Mouse (Mus musculus) olfactory bulb, adult 2 months (tissue): ENCODE measurements around the gene Arfip2. TPM values are rescaled to one million over a fixed set of nuclear protein-coding genes. Genes with fewer than 3 reads are reported as not detected.

ENCODE experiments used
- H3K27ac ChIP-seq: fragments of 200-500 bp; 2 replicates; pipeline ENCODE4 v1.5.1; 2012; ENCODE audit warnings: low read depth, low read length; ENCODE audit not compliant: insufficient read depth
- H3K4me1 ChIP-seq: fragments of 200-500 bp; 2 replicates; pipeline ENCODE4 v1.6.1; 2012; ENCODE audit warnings: low read length; ENCODE audit not compliant: control insufficient read depth, insufficient read depth
- H3K4me3 ChIP-seq: fragments of 200-500 bp; 2 replicates; pipeline ENCODE4 v1.5.1; 2012; ENCODE audit warnings: mild to moderate bottlenecking, low read depth, low read length, moderate library complexity; ENCODE audit not compliant: insufficient read depth
- CTCF ChIP-seq: fragments of 200-500 bp; IDR thresholded peaks from 2 replicates; pipeline ENCODE4 v1.5.1; 2012; ENCODE audit warnings: low read depth, mild to moderate bottlenecking, low read length, moderate library complexity; ENCODE audit not compliant: insufficient read depth
- POLR2A ChIP-seq: fragments of 200-500 bp; IDR thresholded peaks from 2 replicates; pipeline ENCODE4 v1.6.1; 2012; ENCODE audit warnings: mild to moderate bottlenecking, low read depth, low read length, moderate library complexity; ENCODE audit not compliant: insufficient read depth
- WGBS: fragments of 180-500 bp; shearing (Covaris S2); methylation state at CpG from one replicate; pipeline ENCODE4 v1.1.7; 2018; 5-methylcytosine and 5-hydroxymethylcytosine counted together
- polyA plus RNA-seq: library from polyadenylated mRNA; stranded (reverse); fragments of >200 nt; gene quantifications from 2 replicates; pipeline ENCODE4 v1.2.4, GENCODE M21; 2012; ENCODE audit warnings: low replicate concordance; ENCODE audit not compliant: missing spikeins, insufficient read depth, insufficient read length

Gene Arfip2
- polyA plus RNA-seq: not detected in 2 replicates

DNA sequence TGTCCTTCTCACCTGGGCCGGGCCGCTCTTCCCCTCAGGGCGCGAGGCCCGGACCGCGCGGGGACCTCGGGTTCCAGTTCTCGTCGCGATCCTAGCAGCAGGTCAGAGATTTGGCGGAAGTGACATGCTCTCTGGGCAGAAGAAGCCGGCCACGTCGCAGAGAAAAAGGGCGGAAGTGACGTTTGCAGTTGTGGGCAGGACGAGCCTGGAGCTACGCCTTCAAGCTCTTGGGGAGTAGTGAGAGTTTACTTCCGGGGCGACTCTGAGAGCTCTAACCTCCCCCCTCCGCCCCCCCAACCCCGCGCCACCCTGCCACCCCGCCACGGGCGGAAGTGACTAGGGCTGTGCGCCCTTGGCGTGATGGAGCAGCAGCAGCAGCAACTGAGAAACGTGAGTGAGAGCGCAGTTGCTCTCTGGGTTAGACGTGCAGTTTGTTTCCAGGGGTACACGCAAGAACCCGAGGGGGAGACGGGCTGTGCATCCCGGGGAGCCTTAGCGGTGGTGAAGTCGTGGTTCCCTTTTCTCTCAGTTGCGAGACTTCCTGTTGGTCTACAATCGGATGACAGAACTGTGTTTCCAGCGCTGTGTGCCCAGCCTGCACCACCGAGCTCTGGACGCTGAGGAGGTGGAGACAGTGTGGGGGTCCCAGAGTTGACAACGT is at the start of gene Arfip2, which contains the start of gene Gm45799:
TSS of gene Arfip2 (minus strand) at position 184 of the 661 bp plus-strand sequence.
TSS of gene Gm45799 (plus strand) at position 320 of the 661 bp plus-strand sequence.
- no peak for TF ChIP-seq CTCF
- peak; percentile 63 for TF ChIP-seq POLR2A
- Histone ChIP-seq H3K27ac (peak within 1 kb of the TSS; percentile 84), H3K4me3 (peak within 1 kb of the TSS; percentile 85), H3K4me1 (peaks cover 11% of the 10 kb centered on the region)
- WGBS: under 1% methylated on average over 45 of the region's 45 CpGs

DNA sequence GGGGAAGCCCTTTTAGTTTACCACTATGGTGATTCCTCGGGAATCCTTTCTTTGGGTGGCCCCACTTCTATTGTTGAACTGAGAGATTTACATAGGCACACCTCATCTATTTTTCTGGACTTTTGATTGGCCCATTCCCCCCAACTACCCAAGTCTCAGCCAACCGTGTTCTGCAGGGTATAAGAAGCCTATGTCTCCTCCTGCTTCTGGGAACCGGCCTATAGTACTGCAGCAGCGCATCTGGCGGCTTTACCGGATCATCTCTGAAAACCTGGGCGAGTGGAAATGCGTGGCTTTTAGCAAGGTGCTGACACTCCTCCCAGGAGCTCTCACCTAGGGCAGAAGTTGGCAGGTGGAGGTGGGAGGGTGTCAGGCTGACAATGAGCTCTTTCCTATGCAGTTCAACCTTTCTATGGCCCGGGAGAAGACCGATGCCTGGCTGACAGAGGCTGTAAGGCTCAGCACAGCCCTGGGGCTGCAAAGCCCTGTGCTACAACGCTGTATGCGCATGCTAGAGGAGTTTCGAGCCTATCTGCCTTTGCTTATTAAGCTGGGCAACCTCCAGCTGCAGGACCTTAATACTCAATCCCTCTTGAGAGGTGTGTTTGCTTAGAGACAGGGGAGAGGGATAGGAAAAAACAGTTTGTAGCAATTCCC is 45.5 kb upstream of the Arfip2 start:
- TF ChIP-seq POLR2A (no peak), CTCF (no peak)
- WGBS: 28% methylated on average over 13 of the region's 13 CpGs
- Histone ChIP-seq H3K4me3 (no peak overlapping the region), H3K27ac (no peak overlapping the region), H3K4me1 (no peaks in the 10 kb centered on the region)

DNA sequence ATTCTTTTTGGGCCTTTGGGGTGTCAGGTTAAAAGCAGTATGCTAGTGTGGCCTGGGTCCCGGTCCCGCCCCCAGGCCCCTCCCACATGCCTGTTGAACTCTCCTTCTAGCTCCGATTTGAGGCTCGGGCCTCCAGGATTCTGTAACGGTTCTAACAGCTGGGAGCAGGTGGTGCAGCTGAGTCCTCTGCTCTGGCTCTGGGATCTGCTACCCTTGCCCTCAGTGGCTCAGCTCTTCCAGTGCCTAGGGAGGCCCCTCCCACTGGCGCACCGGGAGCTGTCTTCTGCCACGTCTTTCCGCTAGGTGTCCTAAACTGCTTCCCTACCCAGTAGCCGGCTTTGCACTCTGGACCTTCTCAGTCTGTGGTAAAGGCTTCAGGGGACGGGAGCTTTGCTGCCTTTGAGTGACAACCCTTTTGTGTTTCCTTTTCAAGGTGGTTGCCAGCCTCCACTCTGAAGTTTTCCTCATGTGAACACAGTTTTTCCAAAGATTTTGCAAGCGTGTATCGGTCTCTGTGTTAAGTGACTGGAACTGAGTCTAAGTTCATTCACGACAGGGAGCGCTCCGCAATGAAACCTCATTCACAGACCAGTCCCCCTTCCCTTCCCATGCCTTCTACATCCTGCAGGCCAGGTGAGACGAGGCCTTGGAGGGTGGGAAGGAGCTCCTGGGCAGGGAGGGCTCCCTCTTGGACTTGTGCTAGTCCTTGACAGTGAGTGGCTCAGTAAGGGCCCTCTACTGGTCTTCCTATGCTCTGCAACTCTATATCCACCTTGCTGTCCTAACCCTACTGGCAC is 10.6 kb upstream of the Arfip2 start, which contains the start of gene Dnhd1:
TSS of gene Dnhd1 (plus strand) at position 189 of the 797 bp plus-strand sequence.
- Histone ChIP-seq H3K27ac (no peak within 1 kb of the TSS), H3K4me1 (peaks cover 7% of the 10 kb centered on the region), H3K4me3 (peak within 1 kb of the TSS; percentile 22)
- TF ChIP-seq CTCF (peak; percentile 52; the same call in 1 of the 2 replicates), POLR2A (no peak)
- WGBS: 2% methylated on average over 17 of the region's 17 CpGs

DNA sequence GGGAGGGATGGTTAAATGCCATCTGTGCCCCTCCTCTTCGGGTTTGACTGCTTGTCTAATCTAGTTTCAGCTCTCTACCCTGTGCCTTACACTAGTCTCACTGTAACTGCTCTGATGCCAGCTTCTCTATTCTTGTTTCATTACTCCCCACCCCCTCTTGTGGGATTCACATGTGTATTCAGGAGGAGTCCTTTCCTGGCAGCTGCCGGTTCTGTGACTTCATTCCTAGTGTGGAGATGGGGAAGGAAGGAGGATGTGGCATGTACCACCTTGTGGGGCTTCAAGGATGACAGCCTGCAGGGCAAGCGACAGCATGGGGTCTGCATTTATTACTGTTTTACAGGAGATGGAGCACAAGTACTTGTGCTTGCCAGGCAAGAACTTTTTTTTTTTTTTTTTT is 1.7 kb upstream of the Arfip2 start:
- Histone ChIP-seq H3K27ac (no peak overlapping the region), H3K4me1 (peaks cover 11% of the 10 kb centered on the region), H3K4me3 (no peak overlapping the region)
- whole genome bisulfite sequencing: 60% methylated on average over 3 of the region's 3 CpGs
- TF ChIP-seq CTCF: no peak
- no peak for TF ChIP-seq POLR2A

DNA sequence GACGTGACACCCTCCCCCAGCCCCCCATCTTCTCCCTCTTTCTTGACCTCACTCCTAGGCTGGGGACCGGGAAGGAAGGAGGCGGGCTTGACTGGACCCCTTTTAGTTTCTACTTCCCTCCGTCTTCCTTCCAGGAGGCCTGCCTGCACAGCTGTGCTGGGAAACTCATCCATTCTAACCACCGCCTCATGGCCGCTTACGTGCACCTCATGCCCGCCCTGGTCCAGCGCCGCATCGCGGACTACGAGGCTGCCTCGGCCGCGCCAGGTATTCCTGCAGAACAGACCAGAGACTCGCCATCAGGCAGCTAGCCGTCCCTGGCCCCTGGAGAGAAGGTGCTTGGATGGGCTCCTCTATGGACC is 659 bp upstream of the Arfip2 start:
- TF ChIP-seq POLR2A (no peak), CTCF (no peak)
- H3K27ac ChIP-seq: peak overlapping the region; percentile 84
- peak overlapping the region; percentile 85 for H3K4me3 ChIP-seq
- peaks cover 11% of the 10 kb centered on the region for H3K4me1 ChIP-seq
- WGBS: 0% methylated on average over 18 of the region's 18 CpGs

DNA sequence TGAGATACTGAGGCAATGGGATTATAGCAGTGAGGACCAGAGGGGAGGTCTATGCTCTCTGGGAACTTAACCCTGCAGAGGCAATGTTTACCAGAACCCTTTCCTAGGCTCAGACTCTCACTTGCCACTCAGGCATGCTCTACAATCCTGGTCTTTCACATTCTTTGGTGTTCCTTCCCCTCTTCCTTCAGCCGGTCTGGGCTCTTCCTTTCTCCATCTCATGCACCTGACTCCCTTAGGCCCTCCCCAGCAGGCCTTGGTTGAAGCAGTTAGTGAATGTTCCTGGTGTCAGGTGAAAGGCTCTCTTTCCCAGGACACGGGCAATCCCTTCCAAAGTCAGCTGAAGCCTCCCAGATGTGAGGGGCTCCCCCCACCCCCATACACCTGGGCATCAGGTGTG is 460 bp downstream of the Arfip2 start, which contains the start of gene Timm10b:
TSS of gene Timm10b (plus strand) at position 301 of the 400 bp plus-strand sequence.
- WGBS: 1% methylated on average over 2 of the region's 2 CpGs
- TF ChIP-seq CTCF (no peak), POLR2A (no peak)

DNA sequence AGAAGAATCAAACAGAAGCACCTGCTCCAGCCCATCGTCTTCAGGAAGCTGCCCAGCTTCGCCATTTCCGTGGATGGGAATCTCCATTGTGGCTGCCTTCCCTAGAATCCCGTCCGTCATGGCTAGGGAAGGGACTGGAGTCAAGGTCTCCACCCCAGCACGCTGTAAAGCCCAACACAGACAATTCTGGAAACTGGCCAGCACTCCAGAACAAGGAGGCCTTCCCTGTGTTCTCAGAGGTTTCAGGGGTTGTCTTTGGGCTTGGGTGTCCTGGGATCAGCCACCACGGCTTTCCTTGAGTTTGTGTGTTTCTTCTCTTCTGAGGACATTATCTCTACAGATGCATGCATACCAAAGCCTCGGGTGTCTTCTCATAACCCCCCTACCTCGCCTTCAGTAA is 912 bp downstream of the Arfip2 start:
- Histone ChIP-seq H3K4me1 (peaks cover 14% of the 10 kb centered on the region), H3K4me3 (peak overlapping the region; percentile 5), H3K27ac (no peak overlapping the region)
- TF ChIP-seq CTCF (no peak), POLR2A (no peak)
- 59% methylated on average over 9 of the region's 9 CpGs for WGBS

More for the DNA sequence above, 460 bp downstream of the Arfip2 start, which contains the start of gene Timm10b:
- Histone ChIP-seq H3K4me3 (peak within 1 kb of the TSS; percentile 85), H3K27ac (peak within 1 kb of the TSS; percentile 84), H3K4me1 (peaks cover 11% of the 10 kb centered on the region)

DNA sequence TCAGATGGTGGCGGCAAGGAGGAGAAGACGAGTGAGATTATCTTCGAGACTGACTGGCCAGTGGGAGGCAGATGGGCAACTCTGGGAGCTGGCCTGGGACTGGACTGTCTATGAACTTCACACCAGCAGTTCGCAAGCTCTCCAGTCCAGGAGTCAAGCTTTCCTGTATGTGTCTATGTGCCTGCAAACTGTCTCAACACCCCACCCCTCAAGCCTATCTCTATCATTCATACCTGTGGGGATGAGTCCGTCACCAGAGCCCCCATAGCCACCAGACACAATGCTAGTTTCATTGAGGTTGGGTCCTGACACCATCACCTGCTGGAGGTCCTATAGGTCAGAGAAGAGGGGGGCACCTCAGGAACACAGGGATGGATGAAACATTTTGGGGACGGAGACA is 1.4 kb downstream of the Arfip2 start:
- WGBS: 91% methylated on average over 6 of the region's 6 CpGs
- no peak overlapping the region for H3K4me3 ChIP-seq
- peaks cover 16% of the 10 kb centered on the region for H3K4me1 ChIP-seq
- TF ChIP-seq CTCF: no peak
- no peak for TF ChIP-seq POLR2A
- no peak overlapping the region for H3K27ac ChIP-seq

DNA sequence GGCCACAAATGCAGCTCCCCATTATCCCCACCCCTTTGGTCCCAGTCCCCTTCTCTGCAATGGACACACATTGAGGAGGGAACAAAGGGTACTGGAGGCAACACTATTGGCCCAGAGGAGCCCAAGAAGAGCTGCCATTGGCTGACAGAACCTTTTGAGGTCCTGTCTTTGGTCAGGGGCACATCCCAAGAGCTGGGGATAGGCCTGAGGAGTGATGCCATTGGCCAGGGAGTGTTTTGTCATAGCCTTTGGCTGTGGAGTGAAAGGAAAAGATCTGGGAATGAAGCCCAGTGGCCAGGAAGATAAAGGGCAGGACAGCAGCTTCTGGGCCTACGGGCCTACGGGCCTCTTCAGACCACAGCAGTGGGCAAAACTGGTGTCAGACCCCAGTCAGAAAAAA is 4.5 kb downstream of the Arfip2 start:
- Histone ChIP-seq H3K4me3 (no peak overlapping the region), H3K27ac (no peak overlapping the region), H3K4me1 (peaks cover 20% of the 10 kb centered on the region)
- TF ChIP-seq POLR2A (no peak), CTCF (no peak)
- 62% methylated on average over 2 of the region's 2 CpGs for WGBS
